Mouse (Mus musculus): ENCODE measurements around the gene Man2b2. TPM values are rescaled to one million over a fixed set of nuclear protein-coding genes. Genes with fewer than 3 reads are reported as not detected.
A peak's percentile ranks its signal among the peaks of the same experiment; 100 is the strongest.
"Not testable (repeated sequence)": the region's sequence is repeated elsewhere in the genome, so short reads cannot be mapped to it uniquely, and the experiment has no call there.

Man2b2 gene
- polyA plus RNA-seq, 1 experiment = 9.7 TPM

- H3ac ChIP-seq (ENCODE audit: control insufficient read depth, insufficient read length) = peak within 1 kb of the TSS; percentile 44
- H3K27me3 ChIP-seq (ENCODE audit: control insufficient read depth, insufficient read depth, insufficient read length) = not testable (repeated sequence)
- peak within 1 kb of the TSS; percentile 98 for H3K4me2 ChIP-seq (ENCODE audit: low read depth)
- peaks cover 22% of the 10 kb centered on the region for H3K79me2 ChIP-seq (ENCODE audit: control insufficient read depth, insufficient read depth)
- peak within 1 kb of the TSS; percentile 55 for H3K4me3 ChIP-seq
- TF ChIP-seq POLR2AphosphoS2 (IDR thresholded peaks at IDR 0.05; ENCODE audit: insufficient read length, low read depth) = peak; percentile 81
- peak; percentile 78 for TF ChIP-seq POLR2A (IDR thresholded peaks at IDR 0.05; ENCODE audit: insufficient read length, low read depth)
- TF ChIP-seq MYOD1 (IDR thresholded peaks at IDR 0.05; ENCODE audit: control insufficient read depth in 1 of 3, insufficient read length in 2 of 3, low read depth in 2 of 3) = peak in 1 of 3 experiments; percentile 66
- TF ChIP-seq MYOG (IDR thresholded peaks at IDR 0.05; ENCODE audit: control insufficient read depth in 1 of 3, insufficient read depth in 1 of 3, insufficient read length in 2 of 3, low read depth in 2 of 3) = peak; percentile 39 to 74 (median 63)
- H3K36me3 ChIP-seq (ENCODE audit: control insufficient read depth, insufficient read depth) = peaks cover 19% of the 10 kb centered on the region
These were observed 34.0 kb downstream of the Man2b2 start, which contains the start of gene Mrfap1 for GRCm38 (mm10) chr5:36796296-36797014. TSS of gene Mrfap1 (minus strand) at chr5:36796772.

DNA sequence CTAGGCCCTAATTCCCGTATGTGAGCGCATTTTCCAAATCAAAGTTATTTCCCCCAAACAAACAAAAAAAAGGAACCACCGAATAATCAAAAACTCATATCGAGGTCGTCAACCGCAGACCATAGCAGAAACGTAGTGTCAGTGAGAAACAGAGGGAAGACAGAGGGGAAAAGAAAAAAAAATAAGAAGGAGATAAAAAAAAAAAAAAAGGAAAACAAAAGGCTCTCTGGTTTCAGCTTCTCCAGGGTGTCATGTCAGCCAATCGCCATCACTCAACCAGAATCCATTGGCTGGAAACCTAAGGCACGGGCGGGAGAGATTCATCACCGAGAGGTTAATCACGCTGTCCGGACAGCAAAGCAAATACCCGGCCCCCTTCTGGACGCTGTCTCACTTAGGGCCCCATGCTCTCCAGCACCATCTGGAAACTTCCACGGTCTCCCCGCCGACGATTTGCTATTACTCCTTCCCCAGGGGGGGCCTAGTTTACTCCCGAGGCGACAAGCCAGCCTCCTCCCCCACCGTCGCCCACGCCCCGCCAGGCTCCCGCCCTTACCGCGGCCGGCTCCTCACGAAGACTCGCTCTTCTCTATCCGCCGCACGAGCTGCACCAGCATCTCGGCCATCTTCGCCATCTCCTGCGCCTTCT, 34.7 kb downstream of the Man2b2 start:
- Histone ChIP-seq H3K4me2 (ENCODE audit: low read depth) (peak overlapping the region; percentile 78), H3K4me3 (peak overlapping the region; percentile 55), H3K36me3 (ENCODE audit: control insufficient read depth, insufficient read depth) (peaks cover 19% of the 10 kb centered on the region), H3K79me2 (ENCODE audit: control insufficient read depth, insufficient read depth) (peaks cover 22% of the 10 kb centered on the region), H3ac (ENCODE audit: control insufficient read depth, insufficient read length) (peak overlapping the region; percentile 44)
- not testable (repeated sequence) for H3K27me3 ChIP-seq (ENCODE audit: control insufficient read depth, insufficient read depth, insufficient read length)

GRCm38 (mm10) chr5:36791861-36792260, 38.6 kb downstream of the Man2b2 start:
- no peaks in the 10 kb centered on the region for H3K27me3 ChIP-seq (ENCODE audit: control insufficient read depth, insufficient read depth, insufficient read length)
- no peak overlapping the region for H3ac ChIP-seq (ENCODE audit: control insufficient read depth, insufficient read length)
- H3K79me2 ChIP-seq (ENCODE audit: control insufficient read depth, insufficient read depth) = peaks cover 22% of the 10 kb centered on the region
- peaks cover 19% of the 10 kb centered on the region for H3K36me3 ChIP-seq (ENCODE audit: control insufficient read depth, insufficient read depth)
- TF ChIP-seq MYOG (IDR thresholded peaks at IDR 0.05; ENCODE audit: control insufficient read depth in 1 of 3, insufficient read depth in 1 of 3, insufficient read length in 2 of 3, low read depth in 2 of 3) (no peak), CEBPB (IDR thresholded peaks at IDR 0.05; ENCODE audit: insufficient read depth, poor library complexity, severe bottlenecking) (0 out of 2 replicates have a peak, but pooled peaks have one; percentile 13)
- H3K4me2 ChIP-seq (ENCODE audit: low read depth) = no peak overlapping the region
- no peak overlapping the region for H3K4me3 ChIP-seq

DNA sequence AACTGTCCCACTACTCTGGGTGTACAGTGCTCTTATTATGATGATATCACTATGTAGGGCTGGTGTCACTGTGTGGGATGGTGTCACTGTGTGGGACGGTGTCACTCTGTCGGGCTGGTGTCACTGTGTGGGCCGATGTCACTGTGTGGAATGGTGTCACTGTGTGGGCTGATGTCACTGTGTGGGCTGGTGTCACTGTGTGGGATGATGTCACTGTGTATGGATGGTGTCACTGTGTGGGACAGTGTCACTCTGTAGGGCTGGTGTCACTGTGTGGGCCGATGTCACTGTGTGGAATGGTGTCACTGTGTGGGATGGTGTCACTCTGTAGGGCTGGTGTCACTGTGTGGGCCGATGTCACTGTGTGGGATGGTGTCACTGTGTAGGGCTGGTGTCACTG, 44.4 kb downstream of the Man2b2 start:
- no peak for TF ChIP-seq MAX (IDR thresholded peaks at IDR 0.05; ENCODE audit: low read depth)
- no peak for TF ChIP-seq POLR2A (IDR thresholded peaks at IDR 0.05; ENCODE audit: insufficient read length, low read depth)
- TF ChIP-seq REST (IDR thresholded peaks at IDR 0.05; ENCODE audit: insufficient read depth, insufficient read length) = no peak
- no peak for TF ChIP-seq SRF (IDR thresholded peaks at IDR 0.05; ENCODE audit: control insufficient read depth, insufficient read length, low read depth)
- Histone ChIP-seq H3K27me3 (ENCODE audit: control insufficient read depth, insufficient read depth, insufficient read length) (no peaks in the 10 kb centered on the region), H3K4me3 (no peak overlapping the region), H3K79me2 (ENCODE audit: control insufficient read depth, insufficient read depth) (no peaks in the 10 kb centered on the region), H3ac (ENCODE audit: control insufficient read depth, insufficient read length) (no peak overlapping the region), H3K36me3 (ENCODE audit: control insufficient read depth, insufficient read depth) (no peaks in the 10 kb centered on the region), H3K4me2 (ENCODE audit: low read depth) (no peak overlapping the region)

GRCm38 (mm10) chr5:36779512-36779911, 50.9 kb downstream of the Man2b2 start:
- Histone ChIP-seq H3ac (ENCODE audit: control insufficient read depth, insufficient read length) (peak overlapping the region; percentile 45), H3K4me2 (ENCODE audit: low read depth) (no peak overlapping the region), H3K4me3 (no peak overlapping the region), H3K79me2 (ENCODE audit: control insufficient read depth, insufficient read depth) (no peaks in the 10 kb centered on the region), H3K27me3 (ENCODE audit: control insufficient read depth, insufficient read depth, insufficient read length) (peaks cover 10% of the 10 kb centered on the region), H3K36me3 (ENCODE audit: control insufficient read depth, insufficient read depth) (no peaks in the 10 kb centered on the region)
- TF ChIP-seq MYOG (IDR thresholded peaks at IDR 0.05; ENCODE audit: control insufficient read depth in 1 of 3, insufficient read depth in 1 of 3, insufficient read length in 2 of 3, low read depth in 2 of 3) (peak in 1 of 3 experiments; percentile 5), POLR2A (IDR thresholded peaks at IDR 0.05; ENCODE audit: insufficient read length, low read depth) (no peak)

DNA sequence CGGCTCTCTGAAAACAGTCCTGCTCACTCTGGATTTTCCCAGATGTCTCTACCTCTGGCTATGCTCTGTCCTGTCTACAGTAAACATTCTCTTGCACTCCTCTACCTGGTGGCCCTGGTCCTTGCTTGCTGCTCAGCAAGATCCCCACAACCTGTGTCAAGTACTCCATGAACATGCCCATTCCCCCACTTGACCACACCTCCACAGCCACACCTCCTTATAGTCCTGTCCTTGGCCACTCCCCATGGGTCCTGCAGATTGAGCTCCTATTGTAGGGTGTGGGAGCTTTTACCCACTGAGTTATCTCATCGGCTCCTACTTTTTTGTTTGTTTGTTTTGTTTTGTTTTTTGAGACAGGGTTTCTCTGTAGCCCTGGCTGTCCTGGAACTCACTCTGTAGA, 51.6 kb downstream of the Man2b2 start:
- no peaks in the 10 kb centered on the region for H3K36me3 ChIP-seq (ENCODE audit: control insufficient read depth, insufficient read depth)
- no peak overlapping the region for H3K4me2 ChIP-seq (ENCODE audit: low read depth)
- H3K27me3 ChIP-seq (ENCODE audit: control insufficient read depth, insufficient read depth, insufficient read length) = peaks cover 10% of the 10 kb centered on the region
- no peak overlapping the region for H3K4me3 ChIP-seq
- H3ac ChIP-seq (ENCODE audit: control insufficient read depth, insufficient read length) = no peak overlapping the region
- TF ChIP-seq E2F4 (IDR thresholded peaks at IDR 0.05; ENCODE audit: insufficient read depth) (no peak), TCF12 (IDR thresholded peaks at IDR 0.05; ENCODE audit: insufficient read depth, poor library complexity, severe bottlenecking) (no peak), MYOG (IDR thresholded peaks at IDR 0.05; ENCODE audit: control insufficient read depth in 1 of 3, insufficient read depth in 1 of 3, insufficient read length in 2 of 3, low read depth in 2 of 3) (no peak), USF1 (IDR thresholded peaks at IDR 0.05; ENCODE audit: low read depth) (no peak), POLR2AphosphoS2 (IDR thresholded peaks at IDR 0.05; ENCODE audit: insufficient read length, low read depth) (no peak), CEBPB (IDR thresholded peaks at IDR 0.05; ENCODE audit: insufficient read depth, poor library complexity, severe bottlenecking) (no peak), POLR2A (IDR thresholded peaks at IDR 0.05; ENCODE audit: insufficient read length, low read depth) (no peak)
- no peaks in the 10 kb centered on the region for H3K79me2 ChIP-seq (ENCODE audit: control insufficient read depth, insufficient read depth)

Data from myocyte (in vitro differentiated cells).